Mouse (Mus musculus): ENCODE results near the gene Tex36. TPM values are rescaled to one million over a fixed set of nuclear protein-coding genes. Genes with fewer than 3 reads are reported as not detected.

Gene Tex36
- polyA plus RNA-seq, 1 experiment from 2014 or later: not detected

GRCm38 (mm10) chr7:133545631-133546030 is 56.3 kb downstream of the Tex36 start:
- no peak overlapping the region for H3K4me3 ChIP-seq
- H3K9ac ChIP-seq: no peak overlapping the region
- no peaks in the 10 kb centered on the region for H3K27me3 ChIP-seq
- no peaks in the 10 kb centered on the region; the same call in 1 of the 2 replicates for H3K9me3 ChIP-seq
- H3K36me3 ChIP-seq: no peaks in the 10 kb centered on the region
- H3K4me1 ChIP-seq: no peaks in the 10 kb centered on the region
- H3K4me2 ChIP-seq: no peak overlapping the region
- WGBS: 86% methylated on average over 3 of the region's 3 CpGs
- no peak for ATAC-seq (ENCODE audit: insufficient number of reproducible peaks, low FRiP score, low TSS enrichment, low read depth)
- no peak overlapping the region for H3K27ac ChIP-seq

GRCm38 (mm10) chr7:133544966-133545365 is 57.0 kb downstream of the Tex36 start:
- no peak overlapping the region for H3K27ac ChIP-seq
- ATAC-seq (ENCODE audit: insufficient number of reproducible peaks, low FRiP score, low TSS enrichment, low read depth): no peak
- 56% methylated on average over 2 of the region's 2 CpGs for WGBS
- H3K27me3 ChIP-seq: no peaks in the 10 kb centered on the region
- no peaks in the 10 kb centered on the region for H3K4me1 ChIP-seq
- H3K4me2 ChIP-seq: no peak overlapping the region
- no peak overlapping the region for H3K4me3 ChIP-seq
- no peaks in the 10 kb centered on the region for H3K36me3 ChIP-seq
- H3K9ac ChIP-seq: no peak overlapping the region
- H3K9me3 ChIP-seq: no peaks in the 10 kb centered on the region; the same call in 1 of the 2 replicates

GRCm38 (mm10) chr7:133543131-133543530 is 58.8 kb downstream of the Tex36 start:
- Histone ChIP-seq H3K9ac (no peak overlapping the region), H3K36me3 (no peaks in the 10 kb centered on the region), H3K27ac (no peak overlapping the region), H3K27me3 (no peaks in the 10 kb centered on the region), H3K4me3 (no peak overlapping the region), H3K4me1 (no peaks in the 10 kb centered on the region), H3K4me2 (no peak overlapping the region), H3K9me3 (no peaks in the 10 kb centered on the region; the same call in 1 of the 2 replicates)
- 77% methylated on average over 4 of the region's 4 CpGs for WGBS
- ATAC-seq (ENCODE audit: insufficient number of reproducible peaks, low FRiP score, low TSS enrichment, low read depth): no peak

GRCm38 (mm10) chr7:133537366-133537765 is 64.6 kb downstream of the Tex36 start:
- no peak for ATAC-seq (ENCODE audit: insufficient number of reproducible peaks, low FRiP score, low TSS enrichment, low read depth)
- no peaks in the 10 kb centered on the region for H3K9me3 ChIP-seq
- H3K9ac ChIP-seq: no peak overlapping the region
- H3K4me1 ChIP-seq: no peaks in the 10 kb centered on the region
- no peak overlapping the region for H3K4me2 ChIP-seq
- no peaks in the 10 kb centered on the region for H3K27me3 ChIP-seq
- WGBS: 75% methylated on average over 4 of the region's 4 CpGs
- H3K27ac ChIP-seq: no peak overlapping the region
- no peak overlapping the region for H3K4me3 ChIP-seq
- H3K36me3 ChIP-seq: no peaks in the 10 kb centered on the region

Other genes starting within 250 kb of the Tex36 start
- gene Edrf1, start 35.4 kb upstream of the Tex36 start, polyA plus RNA-seq (2015; fragmentation: Nextera tagmentation; extraction: Ambion mirVana): 18.7 and 19.3 TPM in 2 replicates
- not detected in 2 replicates for gene Mmp21, start 77.9 kb upstream of the Tex36 start, polyA plus RNA-seq (2015; fragmentation: Nextera tagmentation; extraction: Ambion mirVana)
- 161 and 171 TPM in 2 replicates for gene Bccip, start 107.2 kb upstream of the Tex36 start, polyA plus RNA-seq (2015; fragmentation: Nextera tagmentation; extraction: Ambion mirVana)
- gene Uros, start 107.9 kb upstream of the Tex36 start, polyA plus RNA-seq (2015; fragmentation: Nextera tagmentation; extraction: Ambion mirVana): 31.0 and 31.3 TPM in 2 replicates
- gene Fank1, start 174.7 kb upstream of the Tex36 start, polyA plus RNA-seq (2015; fragmentation: Nextera tagmentation; extraction: Ambion mirVana): 0.15 TPM in 1 of 2 replicates, not detected in the other
- 24.8 and 29.3 TPM in 2 replicates for gene Dhx32, start 180.6 kb upstream of the Tex36 start, polyA plus RNA-seq (2015; fragmentation: Nextera tagmentation; extraction: Ambion mirVana)